Mouse (Mus musculus) limb, embryonic 15.5 days (tissue): ENCODE measurements around the gene Meltf. TPM values are rescaled to one million over a fixed set of nuclear protein-coding genes. Genes with fewer than 3 reads are reported as not detected.
A peak's percentile ranks its signal among the peaks of the same experiment; 100 is the strongest.

Experiments used
- ATAC-seq: fragments of 200-750 bp; cut with Nextera tagmentation; 2 replicates; pipeline ENCODE4 v1.8.0; 2017; ENCODE audit warnings: low read depth, moderate TSS enrichment; ENCODE audit not compliant: insufficient number of reproducible peaks, low FRiP score, low TSS enrichment
- H3K27ac ChIP-seq: fragments of 300-500 bp; sonication (generic); 2 replicates; pipeline ENCODE4 v1.5.1; 2015; ENCODE audit warnings: moderate library complexity, mild to moderate bottlenecking, inconsistent platforms
- H3K27me3 ChIP-seq: fragments of 300-500 bp; sonication (generic); 2 replicates; pipeline ENCODE4 v1.6.1; 2015; ENCODE audit warnings: inconsistent platforms
- H3K36me3 ChIP-seq: fragments of 300-500 bp; sonication (generic); 2 replicates; pipeline ENCODE4 v1.6.1; 2015; ENCODE audit warnings: inconsistent platforms
- H3K4me1 ChIP-seq: fragments of 300-500 bp; sonication (generic); 2 replicates; pipeline ENCODE4 v1.6.1; 2015; ENCODE audit warnings: inconsistent platforms
- H3K4me2 ChIP-seq: fragments of 300-500 bp; sonication (generic); 2 replicates; pipeline ENCODE4 v1.6.1; 2015; ENCODE audit warnings: mild to moderate bottlenecking, inconsistent platforms
- H3K4me3 ChIP-seq: fragments of 300-500 bp; sonication (generic); 2 replicates; pipeline ENCODE4 v1.5.1; 2015; ENCODE audit warnings: mild to moderate bottlenecking, inconsistent platforms
- H3K9ac ChIP-seq: fragments of 300-500 bp; sonication (generic); 2 replicates; pipeline ENCODE4 v1.6.1; 2015; ENCODE audit warnings: inconsistent platforms
- H3K9me3 ChIP-seq: fragments of 300-500 bp; sonication (generic); 2 replicates; pipeline ENCODE4 v1.6.1; 2016; ENCODE audit warnings: inconsistent platforms
- WGBS: fragments of 180-500 bp; shearing (Covaris S2); methylation state at CpG from one replicate; pipeline ENCODE4 v1.1.7; 2015; 5-methylcytosine and 5-hydroxymethylcytosine counted together
- polyA plus RNA-seq: library from polyadenylated mRNA; unstranded; fragments of >200 nt; fragmentation: Nextera tagmentation; extraction: Ambion mirVana; gene quantifications from 2 replicates; pipeline ENCODE4 v1.2.1, GENCODE M21; 2015

The Meltf gene
- polyA plus RNA-seq = 5.2 and 5.5 TPM in 2 replicates

- no peak for ATAC-seq
- WGBS = 24% methylated on average over 21 of the region's 21 CpGs
- no peaks in the 10 kb centered on the region for H3K9me3 ChIP-seq
- peak within 1 kb of the TSS; percentile 36 for H3K4me2 ChIP-seq
- H3K9ac ChIP-seq = no peak within 1 kb of the TSS
- no peaks in the 10 kb centered on the region for H3K27me3 ChIP-seq
- H3K36me3 ChIP-seq = peaks cover 12% of the 10 kb centered on the region
- H3K4me3 ChIP-seq = peak within 1 kb of the TSS; percentile 17
- peaks cover 16% of the 10 kb centered on the region for H3K4me1 ChIP-seq
- H3K27ac ChIP-seq = peak within 1 kb of the TSS; percentile 65; the same call in 1 of the 2 replicates
These were observed at the start of gene Meltf for GRCm38 (mm10) chr16:31878573-31879257. Meltf (plus strand) TSS chr16:31878810.

- Histone ChIP-seq H3K9ac (no peak overlapping the region), H3K4me2 (no peak overlapping the region), H3K36me3 (0 out of 2 replicates have a peak, but pooled peaks cover 5% of the 10 kb centered on the region), H3K27me3 (no peaks in the 10 kb centered on the region), H3K27ac (no peak overlapping the region), H3K9me3 (no peaks in the 10 kb centered on the region), H3K4me1 (no peaks in the 10 kb centered on the region), H3K4me3 (no peak overlapping the region)
- WGBS = 71% methylated on average over 4 of the region's 4 CpGs
- no peak for ATAC-seq
These were observed 47.9 kb upstream of the Meltf start for GRCm38 (mm10) chr16:31830726-31831125.

GRCm38 (mm10) chr16:31832630-31833422 is 45.8 kb upstream of the Meltf start:
- no peak overlapping the region for H3K4me2 ChIP-seq
- WGBS = 93% methylated on average over 10 of the region's 10 CpGs
- no peak overlapping the region for H3K9ac ChIP-seq
- H3K27me3 ChIP-seq = no peaks in the 10 kb centered on the region
- H3K4me1 ChIP-seq = no peaks in the 10 kb centered on the region
- H3K27ac ChIP-seq = no peak overlapping the region
- no peaks in the 10 kb centered on the region for H3K9me3 ChIP-seq
- H3K4me3 ChIP-seq = no peak overlapping the region
- H3K36me3 ChIP-seq = peaks cover 10% of the 10 kb centered on the region; the same call in 1 of the 2 replicates
- no peak for ATAC-seq

GRCm38 (mm10) chr16:31834011-31834584 is 44.5 kb upstream of the Meltf start:
- H3K9me3 ChIP-seq = no peaks in the 10 kb centered on the region

GRCm38 (mm10) chr16:31834662-31835318 is 43.8 kb upstream of the Meltf start:
- no peak for ATAC-seq
- Histone ChIP-seq H3K27me3 (no peaks in the 10 kb centered on the region), H3K4me3 (no peak overlapping the region), H3K4me1 (no peaks in the 10 kb centered on the region), H3K9ac (no peak overlapping the region), H3K9me3 (no peaks in the 10 kb centered on the region), H3K36me3 (peaks cover 18% of the 10 kb centered on the region), H3K4me2 (no peak overlapping the region), H3K27ac (no peak overlapping the region)
- WGBS = 73% methylated on average over 2 of the region's 2 CpGs

More at GRCm38 (mm10) chr16:31834011-31834584, 44.5 kb upstream of the Meltf start:
- Histone ChIP-seq H3K27me3 (no peaks in the 10 kb centered on the region), H3K4me2 (no peak overlapping the region), H3K4me3 (no peak overlapping the region), H3K27ac (peak overlapping the region; percentile 66; the same call in 1 of the 2 replicates), H3K4me1 (no peaks in the 10 kb centered on the region), H3K36me3 (peaks cover 20% of the 10 kb centered on the region), H3K9ac (no peak overlapping the region)
- 58% methylated on average over 7 of the region's 7 CpGs for WGBS
- no peak for ATAC-seq

- no peak overlapping the region for H3K27ac ChIP-seq
- H3K27me3 ChIP-seq = no peaks in the 10 kb centered on the region
- H3K4me2 ChIP-seq = no peak overlapping the region
- ATAC-seq = no peak
- no peaks in the 10 kb centered on the region for H3K9me3 ChIP-seq
- WGBS = 88% methylated on average over 3 of the region's 3 CpGs
- H3K9ac ChIP-seq = no peak overlapping the region
- no peak overlapping the region for H3K4me3 ChIP-seq
- no peaks in the 10 kb centered on the region for H3K4me1 ChIP-seq
- peaks cover 24% of the 10 kb centered on the region for H3K36me3 ChIP-seq
These were observed 41.2 kb upstream of the Meltf start for GRCm38 (mm10) chr16:31837362-31837761.

GRCm38 (mm10) chr16:31844246-31844645 is 34.4 kb upstream of the Meltf start:
- 85% methylated on average over 3 of the region's 3 CpGs for WGBS
- Histone ChIP-seq H3K4me1 (no peaks in the 10 kb centered on the region), H3K27me3 (no peaks in the 10 kb centered on the region), H3K9ac (no peak overlapping the region), H3K4me2 (no peak overlapping the region), H3K4me3 (no peak overlapping the region), H3K9me3 (no peaks in the 10 kb centered on the region), H3K36me3 (peaks cover 11% of the 10 kb centered on the region), H3K27ac (no peak overlapping the region)
- ATAC-seq = no peak

- H3K9me3 ChIP-seq = no peaks in the 10 kb centered on the region
- no peaks in the 10 kb centered on the region for H3K4me1 ChIP-seq
- H3K9ac ChIP-seq = no peak overlapping the region
- no peak overlapping the region for H3K27ac ChIP-seq
- no peak overlapping the region for H3K4me2 ChIP-seq
- no peak overlapping the region for H3K4me3 ChIP-seq
- 84% methylated on average over 10 of the region's 10 CpGs for WGBS
- ATAC-seq = no peak
- H3K27me3 ChIP-seq = no peaks in the 10 kb centered on the region
- H3K36me3 ChIP-seq = peaks cover 4% of the 10 kb centered on the region; the same call in 1 of the 2 replicates
These were observed 31.8 kb upstream of the Meltf start for GRCm38 (mm10) chr16:31846763-31847162.

- no peaks in the 10 kb centered on the region for H3K4me1 ChIP-seq
- H3K27ac ChIP-seq = no peak overlapping the region
- ATAC-seq = no peak
- H3K4me3 ChIP-seq = no peak overlapping the region
- H3K4me2 ChIP-seq = no peak overlapping the region
- peaks cover 71% of the 10 kb centered on the region for H3K36me3 ChIP-seq
- H3K9ac ChIP-seq = no peak overlapping the region
- WGBS = 90% methylated on average over 5 of the region's 5 CpGs
- no peaks in the 10 kb centered on the region for H3K27me3 ChIP-seq
- H3K9me3 ChIP-seq = no peaks in the 10 kb centered on the region
These were observed 14.7 kb upstream of the Meltf start for GRCm38 (mm10) chr16:31863920-31864319.

- Histone ChIP-seq H3K4me1 (no peaks in the 10 kb centered on the region), H3K9me3 (no peaks in the 10 kb centered on the region), H3K4me2 (no peak overlapping the region), H3K27me3 (no peaks in the 10 kb centered on the region), H3K27ac (no peak overlapping the region), H3K9ac (no peak overlapping the region), H3K36me3 (peaks cover 71% of the 10 kb centered on the region), H3K4me3 (no peak overlapping the region)
- ATAC-seq = no peak
- WGBS = 77% methylated on average over 3 of the region's 3 CpGs
These were observed 13.4 kb upstream of the Meltf start for GRCm38 (mm10) chr16:31865242-31865641.

GRCm38 (mm10) chr16:31866911-31867310 is 11.7 kb upstream of the Meltf start:
- WGBS = 86% methylated on average over 3 of the region's 3 CpGs
- Histone ChIP-seq H3K27ac (no peak overlapping the region), H3K36me3 (peaks cover 71% of the 10 kb centered on the region), H3K4me2 (no peak overlapping the region), H3K4me3 (no peak overlapping the region), H3K4me1 (no peaks in the 10 kb centered on the region), H3K27me3 (no peaks in the 10 kb centered on the region), H3K9me3 (no peaks in the 10 kb centered on the region), H3K9ac (no peak overlapping the region)
- no peak for ATAC-seq
